Mouse (Mus musculus): ENCODE measurements around the gene Gucy2c. TPM values are rescaled to one million over a fixed set of nuclear protein-coding genes. Genes with fewer than 3 reads are reported as not detected.
A peak's percentile ranks its signal among the peaks of the same experiment; 100 is the strongest.

Gucy2c gene
- total and polyA plus RNA-seq, 2 experiments from 2014 or later, result 0.28 to 0.52 TPM

DNA sequence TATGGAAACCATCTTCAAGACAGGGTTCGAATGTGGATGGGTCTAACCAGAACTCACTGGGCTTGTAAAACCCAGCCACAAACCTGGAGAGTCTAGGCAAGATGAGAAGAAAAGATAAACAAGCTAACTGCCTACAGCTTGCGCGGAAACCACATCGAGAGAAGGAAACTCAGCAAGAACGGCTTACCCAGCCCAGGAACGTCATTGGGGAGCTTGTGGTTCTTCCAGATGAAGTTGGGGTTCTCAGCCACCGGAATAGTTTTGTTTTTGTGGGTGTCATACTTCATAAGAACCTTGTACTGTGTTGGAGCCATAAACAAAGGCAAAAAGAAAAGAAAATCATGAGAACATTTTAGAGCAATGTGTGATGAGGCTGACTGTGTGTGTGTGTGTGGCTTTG lies 37.8 kb downstream of the Gucy2c start:
- Histone ChIP-seq H3K36me3 (ENCODE audit: insufficient read depth, low read length) (no peaks in the 10 kb centered on the region), H3K4me1 (ENCODE audit: insufficient read depth, low read length) (no peaks in the 10 kb centered on the region), H3K27ac (no peak overlapping the region), H3K4me3 (ENCODE audit: low read length) (no peak overlapping the region), H3K4me2 (ENCODE audit: low read depth, low read length) (no peak overlapping the region), H3K9ac (replicated peaks; ENCODE audit: low read length) (no peak overlapping the region), H3K27me3 (ENCODE audit: insufficient read depth, low read length) (no peaks in the 10 kb centered on the region), H3K9me3 (ENCODE audit: low read length) (no peaks in the 10 kb centered on the region)
- DNase-seq (ENCODE audit: low spot score) (no peak), ATAC-seq (no peak)
- 86% methylated on average over 7 of the region's 7 CpGs for WGBS
- no peak for TF ChIP-seq CTCF (IDR thresholded peaks at IDR 0.05; ENCODE audit: low read depth)

DNA sequence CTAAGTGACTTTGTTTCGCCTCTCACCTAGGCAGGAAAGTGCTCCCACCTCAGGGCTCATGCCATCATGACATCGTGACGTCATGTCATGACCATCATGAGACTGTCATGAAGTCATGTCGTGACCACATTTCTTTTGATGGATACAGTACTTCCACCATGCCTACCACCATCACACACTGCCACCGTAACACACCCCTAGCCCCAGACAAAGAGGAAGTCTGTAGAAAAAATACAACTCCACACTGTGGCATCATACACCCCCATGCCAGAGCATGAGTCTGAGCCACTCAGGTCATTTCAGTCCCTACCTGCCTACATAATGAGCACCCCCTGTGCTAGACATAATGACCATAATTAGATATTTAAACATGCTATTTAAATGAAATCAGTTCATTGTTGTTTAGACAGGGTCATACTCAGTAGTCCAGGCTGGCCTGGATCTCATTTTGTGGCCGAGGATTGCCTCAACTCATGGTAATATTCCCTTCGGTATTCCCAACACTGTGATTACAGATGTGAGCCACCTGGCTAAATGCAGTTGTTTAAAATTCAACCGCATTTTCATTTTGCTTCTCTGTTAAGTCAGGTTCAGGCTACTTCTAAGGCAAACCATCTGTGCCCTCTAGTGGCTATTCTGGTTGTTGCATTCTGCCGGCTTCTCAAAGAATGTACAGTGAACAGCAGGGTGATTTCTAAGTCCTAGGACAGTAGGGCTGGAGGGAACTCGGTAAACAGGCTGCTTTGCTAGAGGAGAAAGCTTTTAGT lies 39.0 kb downstream of the Gucy2c start:
- no peak overlapping the region for H3K4me2 ChIP-seq (ENCODE audit: low read depth, low read length)
- H3K27ac ChIP-seq, result no peak overlapping the region
- no peaks in the 10 kb centered on the region for H3K4me1 ChIP-seq (ENCODE audit: insufficient read depth, low read length)
- no peaks in the 10 kb centered on the region for H3K9me3 ChIP-seq (ENCODE audit: low read length)
- 45% methylated on average over 10 of the region's 10 CpGs for WGBS
- TF ChIP-seq CTCF (IDR thresholded peaks at IDR 0.05; ENCODE audit: low read depth), result peak; percentile 93
- no peak overlapping the region for H3K4me3 ChIP-seq (ENCODE audit: low read length)
- ATAC-seq (peak; percentile 83), DNase-seq (ENCODE audit: low spot score) (peak; percentile 94)
- H3K9ac ChIP-seq (replicated peaks; ENCODE audit: low read length), result no peak overlapping the region
- no peaks in the 10 kb centered on the region for H3K27me3 ChIP-seq (ENCODE audit: insufficient read depth, low read length)
- no peaks in the 10 kb centered on the region for H3K36me3 ChIP-seq (ENCODE audit: insufficient read depth, low read length)

DNA sequence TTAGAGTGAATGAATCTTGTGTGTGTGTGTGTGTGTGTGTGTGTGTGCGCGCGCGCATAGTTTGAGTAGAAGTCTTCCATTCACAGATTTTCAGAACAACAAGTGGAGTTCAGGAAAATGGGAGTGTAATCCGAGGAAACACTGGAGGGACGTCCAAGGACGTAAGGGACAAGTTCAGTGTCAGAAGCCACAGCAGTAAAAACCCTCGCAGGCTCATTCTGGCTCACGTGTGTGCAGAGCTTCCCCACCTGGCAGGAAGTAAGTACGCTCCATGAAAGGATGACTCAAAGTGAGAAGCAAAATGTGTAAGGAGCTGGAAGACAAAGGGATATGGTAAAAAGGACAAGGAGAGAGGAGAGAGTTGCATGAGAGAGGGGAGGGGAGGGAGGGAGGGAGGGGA lies 40.3 kb downstream of the Gucy2c start:
- Histone ChIP-seq H3K27ac (no peak overlapping the region), H3K9ac (replicated peaks; ENCODE audit: low read length) (no peak overlapping the region), H3K27me3 (ENCODE audit: insufficient read depth, low read length) (no peaks in the 10 kb centered on the region), H3K9me3 (ENCODE audit: low read length) (no peaks in the 10 kb centered on the region), H3K4me3 (ENCODE audit: low read length) (no peak overlapping the region), H3K4me1 (ENCODE audit: insufficient read depth, low read length) (no peaks in the 10 kb centered on the region), H3K4me2 (ENCODE audit: low read depth, low read length) (no peak overlapping the region), H3K36me3 (ENCODE audit: insufficient read depth, low read length) (no peaks in the 10 kb centered on the region)
- DNase-seq (ENCODE audit: low spot score) (no peak), ATAC-seq (no peak)
- WGBS, result 86% methylated on average over 10 of the region's 10 CpGs
- no peak for TF ChIP-seq CTCF (IDR thresholded peaks at IDR 0.05; ENCODE audit: low read depth)

DNA sequence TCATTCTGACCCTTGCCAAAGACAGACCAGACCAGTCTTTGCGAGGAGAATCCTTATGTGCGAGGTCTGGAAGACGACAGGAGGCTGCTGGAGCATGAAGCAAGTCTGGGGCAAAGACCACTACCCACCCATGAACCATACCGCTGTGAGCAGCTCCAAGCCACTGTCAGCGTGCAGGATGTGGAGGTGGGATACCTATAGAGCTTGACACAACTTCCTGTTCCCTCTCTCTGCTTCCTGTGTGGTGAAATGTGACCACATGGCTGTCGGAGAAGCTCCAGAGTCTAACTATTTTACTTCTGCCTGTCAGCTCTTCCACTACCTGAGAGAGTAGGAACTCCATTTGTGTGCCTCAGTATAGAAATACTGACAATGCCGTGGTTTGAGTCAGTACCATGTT lies 45.8 kb downstream of the Gucy2c start:
- no peaks in the 10 kb centered on the region for H3K4me1 ChIP-seq (ENCODE audit: insufficient read depth, low read length)
- no peak overlapping the region for H3K27ac ChIP-seq
- no peaks in the 10 kb centered on the region for H3K9me3 ChIP-seq (ENCODE audit: low read length)
- DNase-seq (ENCODE audit: low spot score) (no peak), ATAC-seq (no peak)
- no peak overlapping the region for H3K9ac ChIP-seq (replicated peaks; ENCODE audit: low read length)
- H3K27me3 ChIP-seq (ENCODE audit: insufficient read depth, low read length), result no peaks in the 10 kb centered on the region
- no peak for TF ChIP-seq CTCF (IDR thresholded peaks at IDR 0.05; ENCODE audit: low read depth)
- no peak overlapping the region for H3K4me2 ChIP-seq (ENCODE audit: low read depth, low read length)
- no peaks in the 10 kb centered on the region for H3K36me3 ChIP-seq (ENCODE audit: insufficient read depth, low read length)
- no peak overlapping the region for H3K4me3 ChIP-seq (ENCODE audit: low read length)
- 91% methylated on average over 7 of the region's 7 CpGs for WGBS

DNA sequence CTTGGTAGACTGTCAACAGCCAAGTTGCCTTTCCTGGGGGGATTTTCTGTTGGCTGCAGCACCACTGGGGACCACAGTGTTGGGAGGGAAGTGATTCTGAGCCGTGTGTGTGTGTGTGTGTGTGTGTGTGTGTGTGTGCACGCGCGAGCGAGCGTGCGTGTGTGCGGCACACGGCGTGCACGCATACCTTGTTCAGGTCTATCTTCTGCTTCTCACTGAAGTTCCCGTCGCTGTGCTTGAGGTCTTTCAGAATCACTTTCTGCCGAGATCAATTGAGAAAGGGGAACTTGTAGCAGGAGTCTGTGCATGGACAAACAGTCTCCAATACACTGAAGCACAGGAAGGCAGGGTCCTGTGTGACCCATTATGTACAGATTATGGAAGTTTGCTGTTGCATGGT lies 53.4 kb downstream of the Gucy2c start:
- Histone ChIP-seq H3K4me2 (ENCODE audit: low read depth, low read length) (no peak overlapping the region), H3K9ac (replicated peaks; ENCODE audit: low read length) (no peak overlapping the region), H3K4me1 (ENCODE audit: insufficient read depth, low read length) (no peaks in the 10 kb centered on the region), H3K9me3 (ENCODE audit: low read length) (no peaks in the 10 kb centered on the region), H3K4me3 (ENCODE audit: low read length) (no peak overlapping the region), H3K36me3 (ENCODE audit: insufficient read depth, low read length) (no peaks in the 10 kb centered on the region), H3K27ac (no peak overlapping the region), H3K27me3 (ENCODE audit: insufficient read depth, low read length) (no peaks in the 10 kb centered on the region)
- DNase-seq (ENCODE audit: low spot score) (no peak), ATAC-seq (no peak)
- 93% methylated on average over 14 of the region's 14 CpGs for WGBS
- no peak for TF ChIP-seq CTCF (IDR thresholded peaks at IDR 0.05; ENCODE audit: low read depth)

DNA sequence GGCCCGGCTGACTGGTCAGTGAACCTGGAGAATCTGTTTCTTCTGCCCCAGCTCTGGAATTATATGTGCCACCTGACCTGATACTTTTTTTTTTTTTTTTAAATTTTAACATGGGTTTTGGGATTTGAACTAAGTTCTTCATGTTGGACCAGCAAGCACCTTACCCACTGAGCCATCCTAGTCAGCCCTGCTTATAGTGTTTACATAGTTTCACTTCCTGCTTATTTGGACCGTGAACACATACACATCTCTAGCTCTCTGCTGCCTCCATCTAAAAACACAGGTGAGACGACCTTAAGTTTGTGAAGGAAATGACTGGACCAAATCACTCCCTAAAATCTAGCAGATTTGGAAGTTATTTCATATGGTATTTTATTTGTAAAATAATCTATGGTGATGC lies 58.4 kb downstream of the Gucy2c start:
- no peak overlapping the region for H3K4me2 ChIP-seq (ENCODE audit: low read depth, low read length)
- 76% methylated on average over 3 of the region's 3 CpGs for WGBS
- no peaks in the 10 kb centered on the region for H3K27me3 ChIP-seq (ENCODE audit: insufficient read depth, low read length)
- DNase-seq (ENCODE audit: low spot score), result no peak
- H3K27ac ChIP-seq, result no peak overlapping the region
- H3K4me3 ChIP-seq (ENCODE audit: low read length), result no peak overlapping the region
- no peaks in the 10 kb centered on the region for H3K9me3 ChIP-seq (ENCODE audit: low read length)
- H3K36me3 ChIP-seq (ENCODE audit: insufficient read depth, low read length), result no peaks in the 10 kb centered on the region
- no peak overlapping the region for H3K9ac ChIP-seq (replicated peaks; ENCODE audit: low read length)
- no peak for TF ChIP-seq CTCF (IDR thresholded peaks at IDR 0.05; ENCODE audit: low read depth)
- no peak for ATAC-seq
- no peaks in the 10 kb centered on the region for H3K4me1 ChIP-seq (ENCODE audit: insufficient read depth, low read length)

DNA sequence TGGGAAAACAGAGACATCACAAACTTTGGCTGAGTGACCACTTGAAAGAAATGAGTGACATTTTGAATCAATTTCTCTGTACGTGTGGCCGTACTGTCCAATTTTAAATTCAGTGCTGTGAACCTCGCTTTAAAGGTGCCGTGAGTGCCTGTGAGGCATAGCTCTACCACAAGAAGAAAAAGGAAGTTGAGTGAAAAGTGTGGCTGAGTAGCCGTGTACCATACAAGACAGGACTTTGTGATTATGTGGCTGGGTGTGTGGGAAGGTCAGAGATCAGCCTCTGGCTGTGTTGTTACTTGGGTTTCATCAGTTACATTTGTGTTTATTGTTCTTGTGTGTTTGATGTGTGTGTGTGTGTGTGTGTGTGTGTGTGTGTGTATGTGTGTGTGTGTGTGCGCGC lies 59.0 kb downstream of the Gucy2c start:
- ATAC-seq (no peak), DNase-seq (ENCODE audit: low spot score) (no peak)
- H3K27me3 ChIP-seq (ENCODE audit: insufficient read depth, low read length), result no peaks in the 10 kb centered on the region
- H3K9me3 ChIP-seq (ENCODE audit: low read length), result no peaks in the 10 kb centered on the region
- no peak overlapping the region for H3K27ac ChIP-seq
- H3K9ac ChIP-seq (replicated peaks; ENCODE audit: low read length), result no peak overlapping the region
- no peak overlapping the region for H3K4me2 ChIP-seq (ENCODE audit: low read depth, low read length)
- no peaks in the 10 kb centered on the region for H3K36me3 ChIP-seq (ENCODE audit: insufficient read depth, low read length)
- no peak overlapping the region for H3K4me3 ChIP-seq (ENCODE audit: low read length)
- TF ChIP-seq CTCF (IDR thresholded peaks at IDR 0.05; ENCODE audit: low read depth), result no peak
- H3K4me1 ChIP-seq (ENCODE audit: insufficient read depth, low read length), result no peaks in the 10 kb centered on the region
- 90% methylated on average over 7 of the region's 7 CpGs for WGBS
